Mouse (Mus musculus): ENCODE results near the gene Sema6c.

DNA sequence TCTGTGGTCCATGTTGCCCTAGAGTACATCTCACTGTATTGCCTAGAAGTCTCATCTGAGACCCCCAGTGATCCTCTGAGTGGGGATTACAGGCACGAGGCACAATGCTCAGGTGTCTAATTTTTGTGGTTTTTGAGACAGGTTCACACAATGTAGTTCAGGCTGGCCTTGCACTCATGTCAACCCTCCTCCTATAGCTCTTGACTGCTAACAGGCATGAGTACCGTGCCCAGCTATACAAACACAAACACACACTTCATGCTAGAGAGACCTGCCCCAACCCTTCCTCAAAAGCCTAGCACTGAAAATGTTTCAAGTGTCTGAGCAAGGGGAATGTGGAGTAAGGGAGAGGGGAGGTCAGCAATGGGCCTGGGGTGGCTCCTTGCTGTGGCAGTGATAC, 25.8 kb downstream of the Sema6c start:
- TF ChIP-seq CTCF (IDR thresholded peaks at IDR 0.05; ENCODE audit: control insufficient read depth, insufficient read depth, insufficient replicate concordance, low read depth, low read length) (no peak), POLR2A (IDR thresholded peaks at IDR 0.05; ENCODE audit: control insufficient read depth, low read depth, low read length) (no peak)

All from testis, adult 2 months (tissue).